Mouse (Mus musculus): ENCODE measurements around the gene Syn3. TPM values are rescaled to one million over a fixed set of nuclear protein-coding genes. Genes with fewer than 3 reads are reported as not detected.

Syn3 gene
- polyA plus RNA-seq, 1 experiment: 0.18 TPM

DNA sequence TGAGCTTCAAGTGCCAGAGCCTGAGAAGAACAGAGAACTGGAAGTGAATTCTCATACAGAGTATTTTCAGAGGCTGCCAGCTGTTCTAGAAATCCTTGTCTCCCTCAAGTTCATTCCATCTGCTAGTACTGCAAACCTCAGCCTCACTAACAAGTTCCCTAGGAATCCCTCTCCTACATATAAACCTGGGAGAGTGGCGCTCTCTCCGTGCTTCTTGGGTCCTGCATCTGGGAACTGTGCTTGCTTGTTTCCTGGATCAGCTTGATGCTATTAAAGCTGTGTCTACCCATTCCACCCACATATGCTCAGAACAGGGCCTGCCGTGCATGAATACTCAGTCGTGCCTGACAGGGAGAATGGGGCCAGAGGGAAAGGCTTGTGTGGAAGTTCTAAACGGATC is 5.6 kb downstream of the Syn3 start:
- DNase-seq (ENCODE audit: low read depth in 1 of 2, low spot score in 2 of 2): no peak
- Histone ChIP-seq H3K27ac (ENCODE audit: insufficient read depth, low read length) (no peak overlapping the region), H3K36me3 (ENCODE audit: control insufficient read depth, insufficient read depth, low read length) (no peaks in the 10 kb centered on the region), H3K4me3 (ENCODE audit: extremely low read depth, insufficient read depth, insufficient read length) (no peak overlapping the region), H3K4me1 (ENCODE audit: control insufficient read depth, insufficient read depth, insufficient read length) (no peaks in the 10 kb centered on the region), H3K27me3 (ENCODE audit: control insufficient read depth, insufficient read depth, low read length) (no peaks in the 10 kb centered on the region)
- TF ChIP-seq POLR2A (IDR thresholded peaks at IDR 0.05; ENCODE audit: low read depth, low read length): no peak
- no peak for TF ChIP-seq CTCF (IDR thresholded peaks at IDR 0.05; ENCODE audit: extremely low read depth, insufficient read depth, insufficient read length, insufficient replicate concordance)
- WGBS: 87% methylated on average over 5 of the region's 5 CpGs

GRCm38 (mm10) chr10:86492089-86492907 is 6.4 kb downstream of the Syn3 start:
- no peak overlapping the region for H3K4me3 ChIP-seq (ENCODE audit: extremely low read depth, insufficient read depth, insufficient read length)
- no peaks in the 10 kb centered on the region for H3K36me3 ChIP-seq (ENCODE audit: control insufficient read depth, insufficient read depth, low read length)
- TF ChIP-seq CTCF (IDR thresholded peaks at IDR 0.05; ENCODE audit: extremely low read depth, insufficient read depth, insufficient read length, insufficient replicate concordance) (no peak), POLR2A (IDR thresholded peaks at IDR 0.05; ENCODE audit: low read depth, low read length) (no peak)
- no peaks in the 10 kb centered on the region for H3K4me1 ChIP-seq (ENCODE audit: control insufficient read depth, insufficient read depth, insufficient read length)
- H3K27ac ChIP-seq (ENCODE audit: insufficient read depth, low read length): no peak overlapping the region
- 70% methylated on average over 2 of the region's 2 CpGs for WGBS
- no peak for DNase-seq (ENCODE audit: low read depth in 1 of 2, low spot score in 2 of 2)
- H3K27me3 ChIP-seq (ENCODE audit: control insufficient read depth, insufficient read depth, low read length): no peaks in the 10 kb centered on the region

GRCm38 (mm10) chr10:86491316-86492088 is 7.2 kb downstream of the Syn3 start:
- TF ChIP-seq POLR2A (IDR thresholded peaks at IDR 0.05; ENCODE audit: low read depth, low read length): no peak
- 77% methylated on average over 3 of the region's 3 CpGs for WGBS
- H3K36me3 ChIP-seq (ENCODE audit: control insufficient read depth, insufficient read depth, low read length): no peaks in the 10 kb centered on the region
- H3K4me3 ChIP-seq (ENCODE audit: extremely low read depth, insufficient read depth, insufficient read length): no peak overlapping the region
- H3K27ac ChIP-seq (ENCODE audit: insufficient read depth, low read length): no peak overlapping the region
- no peak for DNase-seq (ENCODE audit: low read depth in 1 of 2, low spot score in 2 of 2)
- H3K4me1 ChIP-seq (ENCODE audit: control insufficient read depth, insufficient read depth, insufficient read length): no peaks in the 10 kb centered on the region
- no peaks in the 10 kb centered on the region for H3K27me3 ChIP-seq (ENCODE audit: control insufficient read depth, insufficient read depth, low read length)

- WGBS: 82% methylated on average over 5 of the region's 5 CpGs
- H3K4me3 ChIP-seq (ENCODE audit: extremely low read depth, insufficient read depth, insufficient read length): no peak overlapping the region
- no peaks in the 10 kb centered on the region for H3K36me3 ChIP-seq (ENCODE audit: control insufficient read depth, insufficient read depth, low read length)
- no peaks in the 10 kb centered on the region for H3K27me3 ChIP-seq (ENCODE audit: control insufficient read depth, insufficient read depth, low read length)
- DNase-seq (ENCODE audit: low read depth in 1 of 2, low spot score in 2 of 2): no peak
- H3K4me1 ChIP-seq (ENCODE audit: control insufficient read depth, insufficient read depth, insufficient read length): no peaks in the 10 kb centered on the region
- H3K27ac ChIP-seq (ENCODE audit: insufficient read depth, low read length): no peak overlapping the region
- TF ChIP-seq POLR2A (IDR thresholded peaks at IDR 0.05; ENCODE audit: low read depth, low read length) (no peak), CTCF (IDR thresholded peaks at IDR 0.05; ENCODE audit: extremely low read depth, insufficient read depth, insufficient read length, insufficient replicate concordance) (no peak)
These were observed 10.2 kb downstream of the Syn3 start for GRCm38 (mm10) chr10:86488544-86488943.

DNA sequence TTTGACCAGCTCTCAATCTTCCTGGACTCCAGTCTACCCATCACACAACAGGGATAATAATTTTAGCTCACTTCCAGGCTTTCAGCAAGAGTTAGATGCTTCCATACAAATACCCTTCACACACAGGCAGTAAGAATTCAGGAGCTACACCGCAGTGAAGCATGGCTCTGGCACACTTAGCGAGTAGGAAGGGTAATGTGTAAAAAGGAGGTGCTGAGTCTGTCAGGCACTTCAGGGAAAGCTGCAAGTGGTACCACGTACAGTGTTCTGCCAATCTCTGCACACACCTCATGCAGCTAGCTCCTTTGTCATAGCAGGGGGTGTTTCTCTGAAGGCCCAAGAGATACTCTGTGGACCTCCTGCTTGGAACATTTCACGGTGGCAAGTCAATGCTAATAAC is 12.7 kb downstream of the Syn3 start:
- no peak for DNase-seq (ENCODE audit: low read depth in 1 of 2, low spot score in 2 of 2)
- no peak for TF ChIP-seq POLR2A (IDR thresholded peaks at IDR 0.05; ENCODE audit: low read depth, low read length)
- Histone ChIP-seq H3K36me3 (ENCODE audit: control insufficient read depth, insufficient read depth, low read length) (no peaks in the 10 kb centered on the region), H3K4me3 (ENCODE audit: extremely low read depth, insufficient read depth, insufficient read length) (no peak overlapping the region), H3K27ac (ENCODE audit: insufficient read depth, low read length) (no peak overlapping the region), H3K27me3 (ENCODE audit: control insufficient read depth, insufficient read depth, low read length) (no peaks in the 10 kb centered on the region), H3K4me1 (ENCODE audit: control insufficient read depth, insufficient read depth, insufficient read length) (no peaks in the 10 kb centered on the region)
- 90% methylated on average over 4 of the region's 4 CpGs for WGBS

GRCm38 (mm10) chr10:86483968-86484367 is 14.7 kb downstream of the Syn3 start:
- TF ChIP-seq POLR2A (IDR thresholded peaks at IDR 0.05; ENCODE audit: low read depth, low read length) (no peak), CTCF (IDR thresholded peaks at IDR 0.05; ENCODE audit: extremely low read depth, insufficient read depth, insufficient read length, insufficient replicate concordance) (no peak; the same call in 1 of the 2 replicates)
- DNase-seq (ENCODE audit: low read depth in 1 of 2, low spot score in 2 of 2): no peak
- H3K36me3 ChIP-seq (ENCODE audit: control insufficient read depth, insufficient read depth, low read length): no peaks in the 10 kb centered on the region
- 30% methylated on average over 3 of the region's 3 CpGs for WGBS
- H3K4me3 ChIP-seq (ENCODE audit: extremely low read depth, insufficient read depth, insufficient read length): no peak overlapping the region
- no peak overlapping the region for H3K27ac ChIP-seq (ENCODE audit: insufficient read depth, low read length)
- no peaks in the 10 kb centered on the region for H3K4me1 ChIP-seq (ENCODE audit: control insufficient read depth, insufficient read depth, insufficient read length)
- no peaks in the 10 kb centered on the region for H3K27me3 ChIP-seq (ENCODE audit: control insufficient read depth, insufficient read depth, low read length)

DNA sequence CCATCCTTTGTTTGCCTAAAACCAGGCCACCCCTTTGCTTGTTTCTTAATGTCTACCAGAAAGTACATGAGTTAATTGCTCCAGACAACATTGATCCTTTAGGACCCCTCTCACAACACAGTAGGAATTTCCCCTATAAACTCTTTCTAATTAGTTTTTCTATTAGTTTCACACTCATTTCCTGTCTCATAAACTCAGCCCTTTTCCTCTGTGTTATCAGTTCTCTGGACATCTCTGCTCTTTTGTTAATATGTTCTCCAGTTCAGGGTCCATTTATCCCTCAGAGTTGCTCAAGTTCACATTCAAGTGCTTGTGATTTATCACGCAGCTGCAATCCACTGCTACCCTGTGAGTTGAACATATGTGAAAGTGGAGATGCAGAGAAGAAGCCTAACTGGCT is 16.2 kb downstream of the Syn3 start:
- no peaks in the 10 kb centered on the region for H3K4me1 ChIP-seq (ENCODE audit: control insufficient read depth, insufficient read depth, insufficient read length)
- TF ChIP-seq CTCF (IDR thresholded peaks at IDR 0.05; ENCODE audit: extremely low read depth, insufficient read depth, insufficient read length, insufficient replicate concordance) (no peak), POLR2A (IDR thresholded peaks at IDR 0.05; ENCODE audit: low read depth, low read length) (no peak)
- H3K27ac ChIP-seq (ENCODE audit: insufficient read depth, low read length): no peak overlapping the region
- DNase-seq (ENCODE audit: low read depth in 1 of 2, low spot score in 2 of 2): no peak
- H3K36me3 ChIP-seq (ENCODE audit: control insufficient read depth, insufficient read depth, low read length): no peaks in the 10 kb centered on the region
- 81% methylated on average over 1 of the region's 1 CpGs for WGBS
- H3K4me3 ChIP-seq (ENCODE audit: extremely low read depth, insufficient read depth, insufficient read length): no peak overlapping the region
- no peaks in the 10 kb centered on the region for H3K27me3 ChIP-seq (ENCODE audit: control insufficient read depth, insufficient read depth, low read length)
